Mouse (Mus musculus) lung, adult 2 months (tissue): ENCODE measurements around the gene Olfm1.

Source experiments
- CTCF ChIP-seq: fragments of 200-500 bp; IDR thresholded peaks from 2 replicates; pipeline ENCODE4 v1.5.1; 2011; ENCODE audit warnings: mild to moderate bottlenecking, low read length, control low read depth; ENCODE audit not compliant: insufficient read depth
- POLR2A ChIP-seq: fragments of 200-500 bp; IDR thresholded peaks from 2 replicates; pipeline ENCODE4 v1.6.1; 2011; ENCODE audit warnings: low read depth, mild to moderate bottlenecking, control low read depth, low read length, borderline replicate concordance; ENCODE audit errors: extremely low read depth

- TF ChIP-seq CTCF: no peak
- no peak for TF ChIP-seq POLR2A
These were observed 2.9 kb downstream of the Olfm1 start for GRCm38 (mm10) chr2:28195726-28196125.
